8 mouse cellular contexts compared by ENCODE assay signal in genomic region chr7:45459564-45460140, GRCm38 (mm10). TPM values are rescaled to one million over a fixed set of nuclear protein-coding genes. Genes with fewer than 3 reads are reported as not detected.
DNase-seq lines count a peak whose midpoint lies in the region; ATAC-seq lines count a peak whose summit lies in the region.
"Not testable (repeated sequence)": the region's sequence is repeated elsewhere in the genome, so short reads cannot be mapped to it uniquely, and the experiment has no call there.

Gene Ftl1, minus strand, starts transcription at chr7:45459884.

- peak; percentile 97 for ATAC-seq in hindbrain, embryonic 12.5 days (ENCODE audit: low FRiP score)

- H3K36me3 ChIP-seq in hindbrain, embryonic 12.5 days = peaks cover 66% of the 10 kb centered on the region

- DNase-seq in NIH3T3 (ENCODE audit: low read depth) = peak; percentile 99
- peak; percentile 98 for DNase-seq in cerebellum, postnatal 10 days
- DNase-seq in frontal cortex, postnatal 10 days (ENCODE audit: low spot score in 2 of 2) = peak; percentile 97 to 98
- DNase-seq in layer of hippocampus, postnatal 14 days (ENCODE audit: low spot score in 2 of 2) = peak; percentile 95 to 99
- DNase-seq in lung, postnatal 14 days = peak; percentile 97
- DNase-seq in retina, adult 2 months (ENCODE audit: low read depth, low spot score) = peak; percentile 82
- peak; percentile 93 to 97 for DNase-seq in thymus, postnatal 36 days

- H3K9ac ChIP-seq in hindbrain, embryonic 12.5 days = peak within 1 kb of the TSS; percentile 91

- under 1% methylated on average over 30 of the region's 37 CpGs for WGBS in hindbrain, embryonic 12.5 days

- H3K27me3 ChIP-seq in hindbrain, embryonic 12.5 days = not testable (repeated sequence)

- peak within 1 kb of the TSS; percentile 77 for H3K4me3 ChIP-seq in hindbrain, embryonic 12.5 days

- H3K9me3 ChIP-seq in hindbrain, embryonic 12.5 days (replicated peaks) = not testable (repeated sequence)

- peaks cover 41% of the 10 kb centered on the region for H3K4me1 ChIP-seq in hindbrain, embryonic 12.5 days

- peak within 1 kb of the TSS; percentile 95 for H3K27ac ChIP-seq in hindbrain, embryonic 12.5 days

- H3K4me2 ChIP-seq in hindbrain, embryonic 12.5 days (replicated peaks) = peak within 1 kb of the TSS; percentile 85

RNA-seq across cellular contexts. Expression of gene Ftl1, which starts in this region (rescaled TPM):
- polyA plus RNA-seq in hindbrain, embryonic 12.5 days (2016; fragmentation: Nextera tagmentation; extraction: Ambion mirVana) = 5,718 and 6,089 TPM in 2 replicates
- 100 to 1,000 TPM; 300 to 331 TPM for total RNA-seq in layer of hippocampus, postnatal 14 days (2021)

Comparison
In these comparisons a context has a peak if more than half of its experiments do, and no peak if none do; other contexts are left out.
1. Peak in every context shown above with its lines: DNase-seq, ATAC-seq, H3K4me3 ChIP-seq and H3K27ac ChIP-seq.